Mouse (Mus musculus) midbrain, embryonic 15.5 days (tissue): ENCODE measurements around the gene Dph1. TPM values are rescaled to one million over a fixed set of nuclear protein-coding genes. Genes with fewer than 3 reads are reported as not detected.

Source experiments
- ATAC-seq: fragments of 200-750 bp; cut with Nextera tagmentation; replicated peaks from 2 replicates; pipeline ENCODE4 v1.8.0; 2017; ENCODE audit warnings: moderate TSS enrichment
- H3K27ac ChIP-seq: fragments of 300-500 bp; sonication (generic); 2 replicates; pipeline ENCODE4 v1.5.1; 2015; ENCODE audit warnings: mild to moderate bottlenecking, inconsistent platforms
- H3K27me3 ChIP-seq: fragments of 300-500 bp; sonication (generic); replicated peaks from 2 replicates; pipeline ENCODE4 v1.6.1; 2015; ENCODE audit warnings: inconsistent platforms
- H3K36me3 ChIP-seq: fragments of 300-500 bp; sonication (generic); replicated peaks from 2 replicates; pipeline ENCODE4 v1.6.1; 2015; ENCODE audit warnings: inconsistent platforms
- H3K4me1 ChIP-seq: fragments of 300-500 bp; sonication (generic); 2 replicates; pipeline ENCODE4 v1.6.1; 2015; ENCODE audit warnings: inconsistent platforms
- H3K4me2 ChIP-seq: fragments of 300-500 bp; sonication (generic); 2 replicates; pipeline ENCODE4 v1.6.1; 2015; ENCODE audit warnings: inconsistent platforms, mild to moderate bottlenecking, moderate library complexity
- H3K4me3 ChIP-seq: fragments of 300-500 bp; sonication (generic); 2 replicates; pipeline ENCODE4 v1.5.1; 2015; ENCODE audit warnings: mild to moderate bottlenecking, inconsistent platforms
- H3K9ac ChIP-seq: fragments of 300-500 bp; sonication (generic); 2 replicates; pipeline ENCODE4 v1.6.1; 2015; ENCODE audit warnings: mild to moderate bottlenecking, inconsistent platforms
- H3K9me3 ChIP-seq: fragments of 300-500 bp; sonication (generic); 2 replicates; pipeline ENCODE4 v1.6.1; 2016; ENCODE audit warnings: inconsistent platforms
- WGBS: fragments of 180-500 bp; shearing (Covaris S2); methylation state at CpG from one replicate; pipeline ENCODE4 v1.1.7; 2015; ENCODE audit warnings: mixed read lengths; 5-methylcytosine and 5-hydroxymethylcytosine counted together
- polyA plus RNA-seq: library from polyadenylated mRNA; unstranded; fragments of >200 nt; fragmentation: Nextera tagmentation; extraction: Ambion mirVana; gene quantifications from 2 replicates; pipeline ENCODE4 v1.2.1, GENCODE M21; 2015

The Dph1 gene
- polyA plus RNA-seq, 1 experiment from 2014 or later: 13.1 TPM

- no peak for ATAC-seq
These were observed 28.4 kb downstream of the Dph1 start for GRCm38 (mm10) chr11:75162591-75163080.

GRCm38 (mm10) chr11:75161417-75162008 is 29.5 kb downstream of the Dph1 start:
- Histone ChIP-seq H3K9me3 (no peaks in the 10 kb centered on the region), H3K4me1 (peaks cover 13% of the 10 kb centered on the region), H3K9ac (no peak overlapping the region), H3K36me3 (peaks cover 10% of the 10 kb centered on the region; the same call in 1 of the 2 replicates), H3K4me3 (no peak overlapping the region), H3K27ac (no peak overlapping the region), H3K4me2 (no peak overlapping the region), H3K27me3 (peaks cover 40% of the 10 kb centered on the region)
- WGBS: 77% methylated on average over 4 of the region's 4 CpGs
- ATAC-seq: no peak

More at GRCm38 (mm10) chr11:75162591-75163080, 28.4 kb downstream of the Dph1 start:
- Histone ChIP-seq H3K27ac (no peak overlapping the region), H3K9ac (no peak overlapping the region), H3K4me3 (no peak overlapping the region), H3K36me3 (peaks cover 10% of the 10 kb centered on the region; the same call in 1 of the 2 replicates), H3K4me2 (no peak overlapping the region), H3K27me3 (peaks cover 51% of the 10 kb centered on the region), H3K4me1 (peaks cover 24% of the 10 kb centered on the region), H3K9me3 (no peaks in the 10 kb centered on the region)
- 91% methylated on average over 12 of the region's 12 CpGs for WGBS

- H3K4me2 ChIP-seq: no peak overlapping the region
- 89% methylated on average over 7 of the region's 7 CpGs for WGBS
- peaks cover 35% of the 10 kb centered on the region for H3K27me3 ChIP-seq
- H3K9ac ChIP-seq: no peak overlapping the region
- H3K36me3 ChIP-seq: peaks cover 10% of the 10 kb centered on the region; the same call in 1 of the 2 replicates
- peaks cover 8% of the 10 kb centered on the region for H3K4me1 ChIP-seq
- H3K27ac ChIP-seq: no peak overlapping the region
- no peak overlapping the region for H3K4me3 ChIP-seq
- H3K9me3 ChIP-seq: no peaks in the 10 kb centered on the region
- ATAC-seq: no peak
These were observed 30.1 kb downstream of the Dph1 start for GRCm38 (mm10) chr11:75160954-75161353.

- Histone ChIP-seq H3K4me2 (no peak overlapping the region), H3K9ac (no peak overlapping the region), H3K9me3 (no peaks in the 10 kb centered on the region), H3K4me1 (no peaks in the 10 kb centered on the region), H3K27ac (no peak overlapping the region), H3K36me3 (peaks cover 10% of the 10 kb centered on the region; the same call in 1 of the 2 replicates), H3K27me3 (peaks cover 21% of the 10 kb centered on the region), H3K4me3 (no peak overlapping the region)
- ATAC-seq: no peak
- WGBS: 74% methylated on average over 2 of the region's 2 CpGs
These were observed 31.5 kb downstream of the Dph1 start for GRCm38 (mm10) chr11:75159564-75159963.

- peaks cover 10% of the 10 kb centered on the region; the same call in 1 of the 2 replicates for H3K36me3 ChIP-seq
- no peaks in the 10 kb centered on the region for H3K9me3 ChIP-seq
- no peak overlapping the region for H3K27ac ChIP-seq
- no peak for ATAC-seq
- H3K27me3 ChIP-seq: peaks cover 9% of the 10 kb centered on the region
- 96% methylated on average over 14 of the region's 14 CpGs for WGBS
- no peak overlapping the region for H3K9ac ChIP-seq
- H3K4me1 ChIP-seq: no peaks in the 10 kb centered on the region
- no peak overlapping the region for H3K4me3 ChIP-seq
- H3K4me2 ChIP-seq: no peak overlapping the region
These were observed 32.6 kb downstream of the Dph1 start for GRCm38 (mm10) chr11:75158432-75158831.

- Histone ChIP-seq H3K27me3 (peaks cover 5% of the 10 kb centered on the region; the same call in 1 of the 2 replicates), H3K9ac (no peak overlapping the region), H3K36me3 (peaks cover 8% of the 10 kb centered on the region; the same call in 1 of the 2 replicates), H3K9me3 (no peaks in the 10 kb centered on the region), H3K4me2 (no peak overlapping the region), H3K4me3 (no peak overlapping the region), H3K27ac (no peak overlapping the region), H3K4me1 (no peaks in the 10 kb centered on the region)
- ATAC-seq: no peak
- WGBS: 51% methylated on average over 2 of the region's 2 CpGs
These were observed 33.1 kb downstream of the Dph1 start for GRCm38 (mm10) chr11:75157901-75158300.

GRCm38 (mm10) chr11:75157037-75157436 is 34.0 kb downstream of the Dph1 start:
- Histone ChIP-seq H3K9me3 (no peaks in the 10 kb centered on the region), H3K9ac (no peak overlapping the region), H3K27me3 (no peaks in the 10 kb centered on the region), H3K27ac (no peak overlapping the region), H3K4me2 (no peak overlapping the region), H3K4me1 (no peaks in the 10 kb centered on the region), H3K4me3 (no peak overlapping the region), H3K36me3 (peaks cover 7% of the 10 kb centered on the region; the same call in 1 of the 2 replicates)
- no peak for ATAC-seq
- WGBS: 62% methylated on average over 4 of the region's 4 CpGs

- H3K27me3 ChIP-seq: no peaks in the 10 kb centered on the region
- H3K4me1 ChIP-seq: no peaks in the 10 kb centered on the region
- H3K4me2 ChIP-seq: no peak overlapping the region
- WGBS: 77% methylated on average over 5 of the region's 5 CpGs
- peaks cover 7% of the 10 kb centered on the region; the same call in 1 of the 2 replicates for H3K36me3 ChIP-seq
- H3K4me3 ChIP-seq: no peak overlapping the region
- H3K27ac ChIP-seq: no peak overlapping the region
- ATAC-seq: no peak
- H3K9ac ChIP-seq: no peak overlapping the region
- no peaks in the 10 kb centered on the region for H3K9me3 ChIP-seq
These were observed 34.6 kb downstream of the Dph1 start for GRCm38 (mm10) chr11:75156416-75156815.

- H3K27ac ChIP-seq: no peak overlapping the region
These were observed 35.1 kb downstream of the Dph1 start for GRCm38 (mm10) chr11:75155985-75156384.

GRCm38 (mm10) chr11:75154053-75154585 is 36.9 kb downstream of the Dph1 start:
- Histone ChIP-seq H3K36me3 (peaks cover 12% of the 10 kb centered on the region; the same call in 1 of the 2 replicates), H3K4me2 (no peak overlapping the region), H3K9me3 (no peaks in the 10 kb centered on the region), H3K4me1 (no peaks in the 10 kb centered on the region), H3K9ac (no peak overlapping the region), H3K4me3 (no peak overlapping the region), H3K27ac (no peak overlapping the region), H3K27me3 (no peaks in the 10 kb centered on the region)
- no peak for ATAC-seq
- 76% methylated on average over 6 of the region's 6 CpGs for WGBS

More at GRCm38 (mm10) chr11:75155985-75156384, 35.1 kb downstream of the Dph1 start:
- no peaks in the 10 kb centered on the region for H3K27me3 ChIP-seq
- 81% methylated on average over 6 of the region's 6 CpGs for WGBS
- H3K9me3 ChIP-seq: no peaks in the 10 kb centered on the region
- no peak overlapping the region for H3K9ac ChIP-seq
- no peak overlapping the region for H3K4me2 ChIP-seq
- no peaks in the 10 kb centered on the region for H3K4me1 ChIP-seq
- no peak overlapping the region for H3K4me3 ChIP-seq
- no peak for ATAC-seq
- peaks cover 7% of the 10 kb centered on the region; the same call in 1 of the 2 replicates for H3K36me3 ChIP-seq

GRCm38 (mm10) chr11:75152603-75153557 is 38.2 kb downstream of the Dph1 start:
- no peak overlapping the region for H3K9ac ChIP-seq
- peaks cover 12% of the 10 kb centered on the region; the same call in 1 of the 2 replicates for H3K36me3 ChIP-seq
- no peaks in the 10 kb centered on the region for H3K27me3 ChIP-seq
- WGBS: 81% methylated on average over 18 of the region's 18 CpGs
- no peak overlapping the region for H3K27ac ChIP-seq
- no peak overlapping the region for H3K4me3 ChIP-seq
- no peak overlapping the region for H3K4me2 ChIP-seq
- ATAC-seq: no peak
- no peaks in the 10 kb centered on the region for H3K9me3 ChIP-seq
- peaks cover 4% of the 10 kb centered on the region for H3K4me1 ChIP-seq

GRCm38 (mm10) chr11:75150346-75150745 is 40.7 kb downstream of the Dph1 start:
- Histone ChIP-seq H3K4me3 (no peak overlapping the region), H3K4me1 (peaks cover 16% of the 10 kb centered on the region), H3K27me3 (no peaks in the 10 kb centered on the region), H3K27ac (no peak overlapping the region), H3K9ac (no peak overlapping the region), H3K36me3 (peaks cover 12% of the 10 kb centered on the region; the same call in 1 of the 2 replicates), H3K9me3 (no peaks in the 10 kb centered on the region), H3K4me2 (no peak overlapping the region)
- ATAC-seq: no peak
- 88% methylated on average over 1 of the region's 1 CpGs for WGBS
